Mouse (Mus musculus): Measurements from ENCODE around the gene Ints1. TPM values are rescaled to one million over a fixed set of nuclear protein-coding genes. Genes with fewer than 3 reads are reported as not detected.

The Ints1 gene
- polyA plus RNA-seq (2015; fragmentation: Nextera tagmentation; extraction: Ambion mirVana) = 16.9 and 20.2 TPM in 2 replicates

- Histone ChIP-seq H3K4me3 (ENCODE audit: low read length) (peak within 1 kb of the TSS; percentile 97), H3K4me2 (ENCODE audit: low read depth, low read length) (peak within 1 kb of the TSS; percentile 92), H3K27me3 (ENCODE audit: control insufficient read depth, insufficient read depth, low read length) (no peaks in the 10 kb centered on the region), H3K4me1 (ENCODE audit: control insufficient read depth, insufficient read depth, low read length) (peaks cover 8% of the 10 kb centered on the region), H3K36me3 (ENCODE audit: control insufficient read depth, insufficient read depth) (peaks cover 27% of the 10 kb centered on the region), H3K9ac (ENCODE audit: low read length) (peak within 1 kb of the TSS; percentile 93), H3K9me3 (replicated peaks; ENCODE audit: control insufficient read depth, low read length) (no peaks in the 10 kb centered on the region), H3K27ac (ENCODE audit: low read length) (peak within 1 kb of the TSS; percentile 46; the same call in 1 of the 2 replicates)
- peak; percentile 85 for ATAC-seq (replicated peaks; ENCODE audit: extremely low read depth, insufficient read depth, low FRiP score)
- under 1% methylated on average over 55 of the region's 55 CpGs for WGBS
These were observed at the start of gene Ints1 for GRCm38 (mm10) chr5:139775216-139775926. TSS of gene Ints1 (minus strand) at chr5:139775674.

GRCm38 (mm10) chr5:139824531-139824930 is 49.1 kb upstream of the Ints1 start:
- H3K4me3 ChIP-seq (ENCODE audit: low read length) = no peak overlapping the region
- H3K4me1 ChIP-seq (ENCODE audit: control insufficient read depth, insufficient read depth, low read length) = peaks cover 11% of the 10 kb centered on the region
- no peak overlapping the region for H3K9ac ChIP-seq (ENCODE audit: low read length)
- H3K36me3 ChIP-seq (ENCODE audit: control insufficient read depth, insufficient read depth) = peaks cover 14% of the 10 kb centered on the region
- no peaks in the 10 kb centered on the region for H3K9me3 ChIP-seq (replicated peaks; ENCODE audit: control insufficient read depth, low read length)
- WGBS = 90% methylated on average over 10 of the region's 10 CpGs
- no peaks in the 10 kb centered on the region for H3K27me3 ChIP-seq (ENCODE audit: control insufficient read depth, insufficient read depth, low read length)
- H3K27ac ChIP-seq (ENCODE audit: low read length) = no peak overlapping the region
- ATAC-seq (replicated peaks; ENCODE audit: extremely low read depth, insufficient read depth, low FRiP score) = no peak
- no peak overlapping the region for H3K4me2 ChIP-seq (ENCODE audit: low read depth, low read length)

- ATAC-seq (replicated peaks; ENCODE audit: extremely low read depth, insufficient read depth, low FRiP score) = no peak
- Histone ChIP-seq H3K9ac (ENCODE audit: low read length) (no peak overlapping the region), H3K36me3 (ENCODE audit: control insufficient read depth, insufficient read depth) (peaks cover 14% of the 10 kb centered on the region), H3K4me3 (ENCODE audit: low read length) (no peak overlapping the region), H3K27me3 (ENCODE audit: control insufficient read depth, insufficient read depth, low read length) (no peaks in the 10 kb centered on the region), H3K4me1 (ENCODE audit: control insufficient read depth, insufficient read depth, low read length) (peaks cover 11% of the 10 kb centered on the region), H3K9me3 (replicated peaks; ENCODE audit: control insufficient read depth, low read length) (no peaks in the 10 kb centered on the region), H3K27ac (ENCODE audit: low read length) (no peak overlapping the region), H3K4me2 (ENCODE audit: low read depth, low read length) (no peak overlapping the region)
- 75% methylated on average over 12 of the region's 12 CpGs for WGBS
These were observed 46.3 kb upstream of the Ints1 start for GRCm38 (mm10) chr5:139821466-139822459.

- H3K9me3 ChIP-seq (replicated peaks; ENCODE audit: control insufficient read depth, low read length) = no peaks in the 10 kb centered on the region
- WGBS = 70% methylated on average over 9 of the region's 9 CpGs
- no peak for ATAC-seq (replicated peaks; ENCODE audit: extremely low read depth, insufficient read depth, low FRiP score)
- no peak within 1 kb of the TSS for H3K4me3 ChIP-seq (ENCODE audit: low read length)
- H3K9ac ChIP-seq (ENCODE audit: low read length) = no peak within 1 kb of the TSS
- H3K4me2 ChIP-seq (ENCODE audit: low read depth, low read length) = no peak within 1 kb of the TSS
- H3K4me1 ChIP-seq (ENCODE audit: control insufficient read depth, insufficient read depth, low read length) = peaks cover 4% of the 10 kb centered on the region; the same call in 1 of the 2 replicates
- H3K27me3 ChIP-seq (ENCODE audit: control insufficient read depth, insufficient read depth, low read length) = no peaks in the 10 kb centered on the region
- no peak within 1 kb of the TSS for H3K27ac ChIP-seq (ENCODE audit: low read length)
- H3K36me3 ChIP-seq (ENCODE audit: control insufficient read depth, insufficient read depth) = peaks cover 14% of the 10 kb centered on the region
These were observed 44.2 kb upstream of the Ints1 start, which contains the start of gene Tmem184a for GRCm38 (mm10) chr5:139819538-139820181. TSS of gene Tmem184a (minus strand) at chr5:139819917.

- ATAC-seq (replicated peaks; ENCODE audit: extremely low read depth, insufficient read depth, low FRiP score) = no peak; the same call in 1 of the 2 replicates
- H3K4me2 ChIP-seq (ENCODE audit: low read depth, low read length) = no peak overlapping the region
- no peak overlapping the region for H3K4me3 ChIP-seq (ENCODE audit: low read length)
- WGBS = 45% methylated on average over 4 of the region's 4 CpGs
- no peak overlapping the region for H3K9ac ChIP-seq (ENCODE audit: low read length)
- peaks cover 4% of the 10 kb centered on the region for H3K27me3 ChIP-seq (ENCODE audit: control insufficient read depth, insufficient read depth, low read length)
- H3K9me3 ChIP-seq (replicated peaks; ENCODE audit: control insufficient read depth, low read length) = no peaks in the 10 kb centered on the region
- peaks cover 4% of the 10 kb centered on the region; the same call in 1 of the 2 replicates for H3K4me1 ChIP-seq (ENCODE audit: control insufficient read depth, insufficient read depth, low read length)
- H3K36me3 ChIP-seq (ENCODE audit: control insufficient read depth, insufficient read depth) = peaks cover 14% of the 10 kb centered on the region
- no peak overlapping the region for H3K27ac ChIP-seq (ENCODE audit: low read length)
These were observed 43.3 kb upstream of the Ints1 start for GRCm38 (mm10) chr5:139818801-139819200.

GRCm38 (mm10) chr5:139818056-139818455 is 42.6 kb upstream of the Ints1 start:
- Histone ChIP-seq H3K27me3 (ENCODE audit: control insufficient read depth, insufficient read depth, low read length) (peaks cover 4% of the 10 kb centered on the region), H3K9ac (ENCODE audit: low read length) (no peak overlapping the region), H3K4me1 (ENCODE audit: control insufficient read depth, insufficient read depth, low read length) (peaks cover 4% of the 10 kb centered on the region; the same call in 1 of the 2 replicates), H3K27ac (ENCODE audit: low read length) (no peak overlapping the region), H3K9me3 (replicated peaks; ENCODE audit: control insufficient read depth, low read length) (no peaks in the 10 kb centered on the region), H3K4me2 (ENCODE audit: low read depth, low read length) (no peak overlapping the region), H3K36me3 (ENCODE audit: control insufficient read depth, insufficient read depth) (peaks cover 9% of the 10 kb centered on the region), H3K4me3 (ENCODE audit: low read length) (no peak overlapping the region)
- ATAC-seq (replicated peaks; ENCODE audit: extremely low read depth, insufficient read depth, low FRiP score) = no peak
- WGBS = 65% methylated on average over 3 of the region's 3 CpGs

- no peak for ATAC-seq (replicated peaks; ENCODE audit: extremely low read depth, insufficient read depth, low FRiP score)
- H3K27ac ChIP-seq (ENCODE audit: low read length) = no peak overlapping the region
- peaks cover 2% of the 10 kb centered on the region for H3K36me3 ChIP-seq (ENCODE audit: control insufficient read depth, insufficient read depth)
- H3K9ac ChIP-seq (ENCODE audit: low read length) = no peak overlapping the region
- no peak overlapping the region for H3K4me2 ChIP-seq (ENCODE audit: low read depth, low read length)
- H3K27me3 ChIP-seq (ENCODE audit: control insufficient read depth, insufficient read depth, low read length) = peaks cover 4% of the 10 kb centered on the region
- no peaks in the 10 kb centered on the region for H3K9me3 ChIP-seq (replicated peaks; ENCODE audit: control insufficient read depth, low read length)
- no peak overlapping the region for H3K4me3 ChIP-seq (ENCODE audit: low read length)
- H3K4me1 ChIP-seq (ENCODE audit: control insufficient read depth, insufficient read depth, low read length) = peaks cover 4% of the 10 kb centered on the region; the same call in 1 of the 2 replicates
- WGBS = 0% methylated on average over 1 of the region's 1 CpGs
These were observed 41.8 kb upstream of the Ints1 start for GRCm38 (mm10) chr5:139817292-139817691.

GRCm38 (mm10) chr5:139816445-139816844 is 41.0 kb upstream of the Ints1 start:
- Histone ChIP-seq H3K27me3 (ENCODE audit: control insufficient read depth, insufficient read depth, low read length) (peaks cover 4% of the 10 kb centered on the region), H3K4me1 (ENCODE audit: control insufficient read depth, insufficient read depth, low read length) (peaks cover 4% of the 10 kb centered on the region; the same call in 1 of the 2 replicates), H3K4me3 (ENCODE audit: low read length) (no peak overlapping the region), H3K9ac (ENCODE audit: low read length) (no peak overlapping the region), H3K9me3 (replicated peaks; ENCODE audit: control insufficient read depth, low read length) (no peaks in the 10 kb centered on the region), H3K4me2 (ENCODE audit: low read depth, low read length) (no peak overlapping the region), H3K27ac (ENCODE audit: low read length) (no peak overlapping the region), H3K36me3 (ENCODE audit: control insufficient read depth, insufficient read depth) (no peaks in the 10 kb centered on the region; the same call in 1 of the 2 replicates)
- ATAC-seq (replicated peaks; ENCODE audit: extremely low read depth, insufficient read depth, low FRiP score) = no peak

Data from heart, embryonic 16.5 days (tissue).